Mouse (Mus musculus): ENCODE measurements around the gene Nlrp1b. TPM values are rescaled to one million over a fixed set of nuclear protein-coding genes. Genes with fewer than 3 reads are reported as not detected.

Nlrp1b gene
- polyA plus RNA-seq (2015; fragmentation: Nextera tagmentation; extraction: Ambion mirVana) = 0.05 TPM in 2 replicates

DNA sequence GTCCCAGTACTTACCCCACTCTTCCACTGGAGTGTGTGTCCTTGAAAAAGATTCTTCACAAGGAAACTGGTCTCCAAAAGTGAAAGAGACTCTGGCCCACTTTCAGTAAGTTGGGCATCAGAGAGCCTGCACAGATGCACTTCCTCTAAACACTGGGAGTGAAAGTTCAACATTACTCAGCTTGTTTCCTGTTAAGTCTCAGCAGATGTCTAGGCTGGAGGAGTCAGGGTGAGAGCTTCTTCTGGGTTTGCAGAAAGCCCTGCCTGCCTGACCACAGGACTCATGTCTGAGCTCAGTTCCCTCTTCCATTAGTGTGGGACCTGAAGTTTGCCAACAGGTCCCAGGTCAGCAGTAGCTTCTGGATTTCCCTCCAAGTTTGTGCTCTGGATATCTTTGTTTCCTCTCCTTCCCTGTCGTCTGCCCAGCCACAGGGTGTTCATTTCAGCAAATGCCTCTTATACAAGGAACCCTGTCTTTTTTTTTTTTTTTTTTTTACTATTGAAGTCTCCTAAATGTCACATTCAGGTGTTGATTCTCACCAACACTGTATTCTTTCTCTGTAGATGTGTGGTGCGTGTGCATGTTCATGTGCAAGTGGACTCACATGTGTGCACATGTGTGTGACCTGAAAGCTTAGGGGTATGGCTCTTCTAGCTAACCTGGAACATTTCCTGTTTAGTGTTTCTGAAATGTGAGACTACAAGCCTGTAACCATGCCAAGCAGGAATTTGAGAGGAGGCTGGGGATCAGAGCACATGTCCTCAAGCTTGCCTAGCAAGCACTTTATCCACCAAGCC lies at the start of gene Nlrp1b:
Gene Nlrp1b (minus strand): TSS at position 50 of the 797 bp plus-strand sequence.

DNA sequence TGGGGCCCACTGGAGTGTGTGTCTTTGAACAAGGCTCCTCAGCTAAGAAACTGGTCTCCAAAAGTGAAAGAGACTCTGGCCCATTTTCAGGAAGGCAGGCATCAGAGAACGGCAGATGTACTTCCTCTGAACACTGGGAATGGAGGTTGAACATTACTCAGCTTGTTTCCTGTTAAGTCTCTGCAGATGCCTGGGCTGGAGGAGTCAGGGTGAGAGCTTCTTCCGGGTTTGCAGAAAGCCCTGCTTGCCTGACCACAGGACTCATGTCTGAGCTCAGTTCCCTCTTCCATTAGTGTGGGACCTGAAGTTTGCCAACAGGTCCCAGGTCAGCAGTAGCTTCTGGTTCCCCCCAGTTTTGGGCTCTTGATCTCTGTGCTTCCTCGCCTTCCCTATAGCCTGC lies 85.9 kb downstream of the Nlrp1b start, which contains the start of gene Nlrp1a:
Gene Nlrp1a (minus strand): TSS at position 44 of the 400 bp plus-strand sequence.

Other genes with a start within 250 kb of the Nlrp1b start
- 221 and 223 TPM in 2 replicates for gene C1qbp, start 247.7 kb downstream of the Nlrp1b start, polyA plus RNA-seq (2015; fragmentation: Nextera tagmentation; extraction: Ambion mirVana)
- 6.4 TPM in 2 replicates for gene Dhx33, start 226.3 kb downstream of the Nlrp1b start, polyA plus RNA-seq (2015; fragmentation: Nextera tagmentation; extraction: Ambion mirVana)
- 9.1 and 10.8 TPM in 2 replicates for gene Mis12, start 211.1 kb downstream of the Nlrp1b start, polyA plus RNA-seq (2015; fragmentation: Nextera tagmentation; extraction: Ambion mirVana)
- gene Derl2, start 210.9 kb downstream of the Nlrp1b start, polyA plus RNA-seq (2015; fragmentation: Nextera tagmentation; extraction: Ambion mirVana) = 26.5 and 38.8 TPM in 2 replicates
- 29.7 and 29.9 TPM in 2 replicates for gene 6330403K07Rik, start 197.2 kb downstream of the Nlrp1b start, polyA plus RNA-seq (2015; fragmentation: Nextera tagmentation; extraction: Ambion mirVana)
- gene Nlrp1a, start 86.0 kb downstream of the Nlrp1b start, polyA plus RNA-seq (2015; fragmentation: Nextera tagmentation; extraction: Ambion mirVana) = 0.09 TPM in 1 of 2 replicates, not detected in the other